Mouse (Mus musculus) G1E (cell line): ENCODE measurements around the gene Thrap3.

ENCODE experiments used
- CTCF ChIP-seq: IDR thresholded peaks from 2 replicates; pipeline ENCODE4 v1.5.1; 2012; ENCODE audit warnings: low read depth, low read length, inconsistent platforms, mixed read lengths
- GATA1 ChIP-seq: IDR thresholded peaks from 2 replicates; pipeline ENCODE4 v1.6.1; 2012; ENCODE audit warnings: borderline replicate concordance, low read length, inconsistent platforms, mixed read lengths
- GATA2 ChIP-seq: IDR thresholded peaks from 2 replicates; pipeline ENCODE4 v1.6.1; 2012; ENCODE audit warnings: low read depth, low read length, inconsistent platforms, borderline replicate concordance
- TAL1 ChIP-seq: conservative IDR thresholded peaks from 2 replicates; pipeline ENCODE4 v1.6.1; 2012; ENCODE audit warnings: low read depth, low read length, inconsistent platforms, mixed read lengths

GRCm38 (mm10) chr4:126200036-126200435 is 2.5 kb downstream of the Thrap3 start:
- TF ChIP-seq CTCF: no peak
- no peak for TF ChIP-seq GATA1
- TF ChIP-seq GATA2: no peak
- no peak for TF ChIP-seq TAL1
